Mouse (Mus musculus) midbrain, embryonic 11.5 days (tissue): ENCODE data around the gene Lgr6. TPM values are rescaled to one million over a fixed set of nuclear protein-coding genes. Genes with fewer than 3 reads are reported as not detected.
"Not testable (repeated sequence)": the region's sequence is repeated elsewhere in the genome, so short reads cannot be mapped to it uniquely, and the experiment has no call there.

Experiments used
- ATAC-seq: fragments of 200-750 bp; cut with Nextera tagmentation; 2 replicates; pipeline ENCODE4 v1.8.0; 2017; ENCODE audit warnings: moderate TSS enrichment, moderate library complexity; ENCODE audit not compliant: low FRiP score
- DNase-seq: peaks from one replicate; pipeline ENCODE4 v3.0.0; 2015; ENCODE audit warnings: low spot score; ENCODE audit errors: missing footprints
- H3K27ac ChIP-seq: fragments of 300-500 bp; sonication (generic); 2 replicates; pipeline ENCODE4 v1.5.1; 2014; ENCODE audit warnings: low read depth, low read length
- H3K27me3 ChIP-seq: fragments of 300-500 bp; sonication (generic); 2 replicates; pipeline ENCODE4 v1.6.1; 2014; ENCODE audit warnings: mild to moderate bottlenecking, low read length, moderate library complexity, mixed read lengths; ENCODE audit not compliant: control insufficient read depth, insufficient read depth
- H3K36me3 ChIP-seq: fragments of 300-500 bp; sonication (generic); 2 replicates; pipeline ENCODE4 v1.6.1; 2014; ENCODE audit warnings: mild to moderate bottlenecking, low read length, moderate library complexity, mixed read lengths; ENCODE audit not compliant: control insufficient read depth, insufficient read depth
- H3K4me1 ChIP-seq: fragments of 300-500 bp; sonication (generic); 2 replicates; pipeline ENCODE4 v1.6.1; 2014; ENCODE audit warnings: low read length; ENCODE audit not compliant: control insufficient read depth, insufficient read depth
- H3K4me2 ChIP-seq: fragments of 300-500 bp; sonication (generic); 2 replicates; pipeline ENCODE4 v1.6.1; 2014; ENCODE audit warnings: mild to moderate bottlenecking, moderate library complexity
- H3K4me3 ChIP-seq: fragments of 300-500 bp; sonication (generic); 2 replicates; pipeline ENCODE4 v1.5.1; 2014; ENCODE audit warnings: low read depth, low read length
- H3K9ac ChIP-seq: fragments of 300-500 bp; sonication (generic); 2 replicates; pipeline ENCODE4 v1.6.1; 2014; ENCODE audit warnings: low read length
- H3K9me3 ChIP-seq: fragments of 300-500 bp; sonication (generic); 2 replicates; pipeline ENCODE4 v1.6.1; 2016; ENCODE audit warnings: low read length; ENCODE audit not compliant: control insufficient read depth
- WGBS: fragments of 180-500 bp; shearing (Covaris S2); extraction: QIAGEN DNeasy Blood & Tissue Kit; methylation state at CpG from one replicate; pipeline ENCODE4 v1.1.7; 2014; 5-methylcytosine and 5-hydroxymethylcytosine counted together
- polyA plus RNA-seq: library from polyadenylated mRNA; unstranded; fragments of >200 nt; fragmentation: Nextera tagmentation; extraction: Ambion mirVana; gene quantifications from 2 replicates; pipeline ENCODE4 v1.2.1, GENCODE M21; 2014

Lgr6 gene
- polyA plus RNA-seq, 1 experiment from 2014 or later: 0.12 TPM

GRCm38 (mm10) chr1:135112661-135113060 lies 7.6 kb upstream of the Lgr6 start:
- 15% methylated on average over 8 of the region's 8 CpGs for WGBS
- no peaks in the 10 kb centered on the region; the same call in 1 of the 2 replicates for H3K27me3 ChIP-seq
- no peak overlapping the region for H3K27ac ChIP-seq
- H3K9me3 ChIP-seq: no peaks in the 10 kb centered on the region
- ATAC-seq (peak; percentile 17; the same call in 1 of the 2 replicates), DNase-seq (peak; percentile 91)
- no peaks in the 10 kb centered on the region for H3K36me3 ChIP-seq
- no peaks in the 10 kb centered on the region for H3K4me1 ChIP-seq
- H3K4me2 ChIP-seq: no peak overlapping the region
- H3K9ac ChIP-seq: no peak overlapping the region
- no peak overlapping the region for H3K4me3 ChIP-seq

- not testable (repeated sequence) for H3K27ac ChIP-seq, ATAC-seq
Observed at GRCm38 (mm10) chr1:135111271-135111670, 6.2 kb upstream of the Lgr6 start.

GRCm38 (mm10) chr1:135110075-135110474 lies 5.0 kb upstream of the Lgr6 start:
- WGBS: 20% methylated on average over 6 of the region's 6 CpGs
- peaks cover 12% of the 10 kb centered on the region for H3K27me3 ChIP-seq
- no peak overlapping the region for H3K4me2 ChIP-seq
- H3K9ac ChIP-seq: no peak overlapping the region
- ATAC-seq (no peak), DNase-seq (peak; percentile 98)
- H3K4me3 ChIP-seq: no peak overlapping the region
- no peaks in the 10 kb centered on the region for H3K9me3 ChIP-seq
- no peak overlapping the region for H3K27ac ChIP-seq
- no peaks in the 10 kb centered on the region for H3K36me3 ChIP-seq
- no peaks in the 10 kb centered on the region for H3K4me1 ChIP-seq

More at GRCm38 (mm10) chr1:135111271-135111670, 6.2 kb upstream of the Lgr6 start:
- not testable (repeated sequence) for H3K4me1 ChIP-seq, H3K36me3 ChIP-seq, H3K4me2 ChIP-seq, H3K9me3 ChIP-seq, H3K4me3 ChIP-seq, H3K27me3 ChIP-seq, H3K9ac ChIP-seq, DNase-seq
- 68% methylated on average over 5 of the region's 5 CpGs for WGBS

- DNase-seq (no peak), ATAC-seq (0 out of 2 replicates have a peak, but pooled peaks have one; percentile 3)
- Histone ChIP-seq H3K27ac (no peak overlapping the region), H3K4me1 (no peaks in the 10 kb centered on the region; the same call in 1 of the 2 replicates), H3K27me3 (peaks cover 27% of the 10 kb centered on the region), H3K9ac (no peak overlapping the region), H3K36me3 (no peaks in the 10 kb centered on the region), H3K9me3 (no peaks in the 10 kb centered on the region), H3K4me3 (no peak overlapping the region), H3K4me2 (no peak overlapping the region)
- 37% methylated on average over 6 of the region's 6 CpGs for WGBS
Observed at GRCm38 (mm10) chr1:135108611-135109010, 3.5 kb upstream of the Lgr6 start.

- Histone ChIP-seq H3K4me1 (no peaks in the 10 kb centered on the region; the same call in 1 of the 2 replicates), H3K9me3 (no peaks in the 10 kb centered on the region), H3K27me3 (peaks cover 31% of the 10 kb centered on the region), H3K4me2 (no peak overlapping the region), H3K9ac (no peak overlapping the region), H3K27ac (no peak overlapping the region), H3K36me3 (no peaks in the 10 kb centered on the region), H3K4me3 (no peak overlapping the region)
- ATAC-seq: no peak
- 2% methylated on average over 8 of the region's 8 CpGs for WGBS
- DNase-seq: peak; percentile 93
Observed at GRCm38 (mm10) chr1:135105951-135106350, 875 bp upstream of the Lgr6 start.

- Histone ChIP-seq H3K4me2 (no peak overlapping the region), H3K27ac (no peak overlapping the region), H3K9me3 (no peaks in the 10 kb centered on the region), H3K27me3 (peaks cover 22% of the 10 kb centered on the region), H3K4me1 (no peaks in the 10 kb centered on the region; the same call in 1 of the 2 replicates), H3K4me3 (no peak overlapping the region), H3K9ac (no peak overlapping the region), H3K36me3 (no peaks in the 10 kb centered on the region)
- peak; percentile 51 for DNase-seq
- 72% methylated on average over 7 of the region's 7 CpGs for WGBS
- no peak for ATAC-seq
Observed at GRCm38 (mm10) chr1:135100400-135100799, 4.7 kb downstream of the Lgr6 start.

GRCm38 (mm10) chr1:135098441-135098840 lies 6.6 kb downstream of the Lgr6 start:
- no peaks in the 10 kb centered on the region for H3K36me3 ChIP-seq
- DNase-seq: no peak
- H3K4me3 ChIP-seq: no peak overlapping the region
- 93% methylated on average over 7 of the region's 7 CpGs for WGBS
- H3K27me3 ChIP-seq: peaks cover 2% of the 10 kb centered on the region
- H3K4me2 ChIP-seq: no peak overlapping the region
- no peaks in the 10 kb centered on the region for H3K4me1 ChIP-seq
- ATAC-seq: no peak
- no peaks in the 10 kb centered on the region for H3K9me3 ChIP-seq
- H3K9ac ChIP-seq: no peak overlapping the region
- no peak overlapping the region for H3K27ac ChIP-seq

- Histone ChIP-seq H3K36me3 (no peaks in the 10 kb centered on the region), H3K9ac (no peak overlapping the region), H3K4me3 (no peak overlapping the region), H3K9me3 (no peaks in the 10 kb centered on the region), H3K27me3 (no peaks in the 10 kb centered on the region), H3K4me1 (no peaks in the 10 kb centered on the region), H3K4me2 (no peak overlapping the region), H3K27ac (no peak overlapping the region)
- 91% methylated on average over 6 of the region's 6 CpGs for WGBS
- DNase-seq: no peak
- ATAC-seq: no peak
Observed at GRCm38 (mm10) chr1:135097441-135097840, 7.6 kb downstream of the Lgr6 start.

GRCm38 (mm10) chr1:135096312-135096711 lies 8.8 kb downstream of the Lgr6 start:
- Histone ChIP-seq H3K4me1 (no peaks in the 10 kb centered on the region), H3K36me3 (no peaks in the 10 kb centered on the region), H3K4me2 (no peak overlapping the region), H3K27ac (no peak overlapping the region), H3K27me3 (no peaks in the 10 kb centered on the region), H3K4me3 (no peak overlapping the region), H3K9ac (no peak overlapping the region), H3K9me3 (no peaks in the 10 kb centered on the region)
- ATAC-seq: no peak
- DNase-seq: no peak
- 88% methylated on average over 11 of the region's 11 CpGs for WGBS
